In the genomic region with DNA sequence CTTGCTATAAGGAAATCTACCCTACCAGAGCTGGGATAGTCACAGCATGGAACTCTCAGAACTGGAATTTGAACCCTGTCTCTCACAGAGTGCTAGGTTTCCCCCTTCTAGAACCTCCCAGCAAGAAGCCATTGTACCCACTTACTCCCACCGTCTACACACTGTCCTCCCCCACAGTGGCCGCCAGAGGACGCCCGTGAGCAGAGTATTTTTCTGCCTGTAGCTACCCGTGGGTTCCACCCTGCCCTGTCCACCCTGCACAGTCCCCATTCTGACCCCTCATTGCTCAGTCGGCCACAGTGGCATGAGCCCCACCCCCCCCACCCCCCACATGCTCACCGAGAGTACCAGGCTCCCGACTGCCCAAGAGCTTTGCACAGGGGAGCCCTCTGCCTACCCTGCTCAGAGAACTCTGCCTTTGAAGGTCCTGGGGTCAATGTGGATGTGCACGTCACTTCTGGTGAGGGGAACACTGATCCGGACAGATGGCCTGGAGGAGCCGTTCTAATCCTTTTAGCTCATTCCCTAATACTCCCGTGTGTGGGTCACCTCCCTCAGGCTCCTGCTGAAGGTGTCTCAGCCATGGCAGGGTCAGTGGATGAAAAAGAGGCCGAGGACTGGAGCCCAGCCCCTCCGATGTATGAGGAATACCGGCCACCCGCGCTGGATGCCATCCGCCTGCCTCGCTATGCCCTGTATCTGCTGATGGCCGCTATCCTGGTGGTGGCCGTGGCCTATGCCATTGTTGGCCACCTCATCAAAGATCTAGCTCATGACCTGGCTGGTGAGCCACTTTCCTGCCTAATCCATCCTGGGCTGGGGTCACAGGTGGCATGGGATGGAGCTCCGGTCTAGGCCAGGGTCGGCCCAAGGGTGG, we compare ENCODE assay signal across 8 mouse cellular contexts. TPM values are rescaled to one million over a fixed set of nuclear protein-coding genes. Genes with fewer than 3 reads are reported as not detected.
DNase-seq lines count a peak whose midpoint lies in the region; ATAC-seq lines count a peak whose summit lies in the region.

No protein-coding gene starts in this region.

- WGBS in embryonic facial prominence, embryonic 11.5 days, result 62% methylated on average over 23 of the region's 23 CpGs
- whole genome bisulfite sequencing in heart, embryonic 11.5 days (ENCODE audit: insufficient replicate concordance), result 58% methylated on average over 23 of the region's 23 CpGs
- 62% methylated on average over 23 of the region's 23 CpGs for WGBS in kidney, embryonic 14.5 days
- 55% methylated on average over 23 of the region's 23 CpGs for WGBS in liver, embryonic 16.5 days (ENCODE audit: insufficient replicate concordance)
- 61% methylated on average over 23 of the region's 23 CpGs for WGBS in neural tube, embryonic 12.5 days

- peak; percentile 66 for DNase-seq in CD4-positive helper T cell, adult 2 months (ENCODE audit: low read depth, low spot score)
- peak; percentile 59 for DNase-seq in embryonic facial prominence, embryonic 11.5 days (ENCODE audit: low spot score)
- DNase-seq in thymus, postnatal 10 days (ENCODE audit: low spot score in 2 of 2), result peak; percentile 48 to 75

- H3K9me3 ChIP-seq in embryonic facial prominence, embryonic 11.5 days (replicated peaks; ENCODE audit: control insufficient read depth, low read length), result no peaks in the 10 kb centered on the region
- no peaks in the 10 kb centered on the region for H3K9me3 ChIP-seq in heart, embryonic 11.5 days (replicated peaks; ENCODE audit: control insufficient read depth, low read length)
- H3K9me3 ChIP-seq in kidney, embryonic 14.5 days (ENCODE audit: control insufficient read depth, low read length), result no peaks in the 10 kb centered on the region
- H3K9me3 ChIP-seq in liver, embryonic 16.5 days (replicated peaks; ENCODE audit: control insufficient read depth, low read length), result no peaks in the 10 kb centered on the region
- H3K9me3 ChIP-seq in neural tube, embryonic 12.5 days, result no peaks in the 10 kb centered on the region

- peak; percentile 63 for ATAC-seq in activated CD4-positive, CD25-positive, alpha-beta regulatory T cell, adult 4 months
- ATAC-seq in embryonic facial prominence, embryonic 11.5 days (replicated peaks; ENCODE audit: insufficient number of reproducible peaks, low FRiP score, low TSS enrichment, low read depth), result peak; percentile 20
- ATAC-seq in heart, embryonic 11.5 days (replicated peaks; ENCODE audit: insufficient number of reproducible peaks, low FRiP score, low TSS enrichment), result 0 out of 2 replicates have a peak, but pooled peaks have one; percentile 31
- peak; percentile 43; the same call in 1 of the 2 replicates for ATAC-seq in kidney, embryonic 14.5 days (ENCODE audit: low FRiP score, low TSS enrichment)
- ATAC-seq in liver, embryonic 16.5 days (ENCODE audit: low read depth), result peak; percentile 44
- ATAC-seq in neural tube, embryonic 12.5 days (ENCODE audit: low FRiP score, low read depth), result peak; percentile 59

- H3K4me3 ChIP-seq in embryonic facial prominence, embryonic 11.5 days (ENCODE audit: low read depth, low read length), result no peak overlapping the region
- H3K4me3 ChIP-seq in heart, embryonic 11.5 days (ENCODE audit: low read depth, low read length), result no peak overlapping the region
- H3K4me3 ChIP-seq in kidney, embryonic 14.5 days (ENCODE audit: low read length), result no peak overlapping the region
- no peak overlapping the region for H3K4me3 ChIP-seq in liver, embryonic 16.5 days (ENCODE audit: low read depth, low read length)
- no peak overlapping the region for H3K4me3 ChIP-seq in neural tube, embryonic 12.5 days

- H3K36me3 ChIP-seq in embryonic facial prominence, embryonic 11.5 days (replicated peaks; ENCODE audit: control insufficient read depth, insufficient read depth, low read depth, low read length), result peaks cover 7% of the 10 kb centered on the region
- H3K36me3 ChIP-seq in heart, embryonic 11.5 days (ENCODE audit: control insufficient read depth, insufficient read depth, low read length), result peaks cover 23% of the 10 kb centered on the region
- H3K36me3 ChIP-seq in kidney, embryonic 14.5 days (ENCODE audit: control insufficient read depth, insufficient read depth, low read length), result peaks cover 32% of the 10 kb centered on the region
- peaks cover 26% of the 10 kb centered on the region for H3K36me3 ChIP-seq in liver, embryonic 16.5 days (ENCODE audit: control insufficient read depth, insufficient read depth)
- peaks cover 30% of the 10 kb centered on the region for H3K36me3 ChIP-seq in neural tube, embryonic 12.5 days

- no peaks in the 10 kb centered on the region; the same call in 1 of the 2 replicates for H3K4me1 ChIP-seq in embryonic facial prominence, embryonic 11.5 days (ENCODE audit: control insufficient read depth, insufficient read depth, low read length)
- peaks cover 31% of the 10 kb centered on the region for H3K4me1 ChIP-seq in heart, embryonic 11.5 days (ENCODE audit: control insufficient read depth, insufficient read depth, low read length)
- peaks cover 26% of the 10 kb centered on the region for H3K4me1 ChIP-seq in kidney, embryonic 14.5 days (ENCODE audit: control insufficient read depth, insufficient read depth, low read length)
- H3K4me1 ChIP-seq in liver, embryonic 16.5 days (ENCODE audit: control insufficient read depth, low read depth, low read length), result peaks cover 40% of the 10 kb centered on the region
- H3K4me1 ChIP-seq in neural tube, embryonic 12.5 days, result peaks cover 34% of the 10 kb centered on the region

- no peaks in the 10 kb centered on the region for H3K27me3 ChIP-seq in embryonic facial prominence, embryonic 11.5 days (ENCODE audit: control insufficient read depth, insufficient read depth, low read length)
- no peaks in the 10 kb centered on the region for H3K27me3 ChIP-seq in heart, embryonic 11.5 days (ENCODE audit: control insufficient read depth, insufficient read depth, low read length)
- no peaks in the 10 kb centered on the region for H3K27me3 ChIP-seq in kidney, embryonic 14.5 days (ENCODE audit: control insufficient read depth, insufficient read depth, low read length)
- no peaks in the 10 kb centered on the region for H3K27me3 ChIP-seq in liver, embryonic 16.5 days (ENCODE audit: control insufficient read depth, insufficient read depth, low read depth, low read length)
- no peaks in the 10 kb centered on the region for H3K27me3 ChIP-seq in neural tube, embryonic 12.5 days (replicated peaks)

- no peak overlapping the region for H3K4me2 ChIP-seq in embryonic facial prominence, embryonic 11.5 days (ENCODE audit: low read depth, low read length)
- no peak overlapping the region for H3K4me2 ChIP-seq in heart, embryonic 11.5 days
- H3K4me2 ChIP-seq in kidney, embryonic 14.5 days (replicated peaks; ENCODE audit: low read depth, low read length), result no peak overlapping the region
- no peak overlapping the region for H3K4me2 ChIP-seq in liver, embryonic 16.5 days (ENCODE audit: low read depth, low read length)
- no peak overlapping the region for H3K4me2 ChIP-seq in neural tube, embryonic 12.5 days (replicated peaks)

- H3K27ac ChIP-seq in embryonic facial prominence, embryonic 11.5 days (replicated peaks; ENCODE audit: low read depth, low read length), result no peak overlapping the region
- no peak overlapping the region for H3K27ac ChIP-seq in heart, embryonic 11.5 days (ENCODE audit: low read depth, low read length)
- no peak overlapping the region for H3K27ac ChIP-seq in kidney, embryonic 14.5 days (ENCODE audit: low read depth, low read length)
- no peak overlapping the region for H3K27ac ChIP-seq in liver, embryonic 16.5 days (ENCODE audit: low read length)
- 0 out of 2 replicates have a peak overlapping the region, but pooled peaks have one; percentile 37 for H3K27ac ChIP-seq in neural tube, embryonic 12.5 days

- H3K9ac ChIP-seq in embryonic facial prominence, embryonic 11.5 days (replicated peaks; ENCODE audit: low read length), result no peak overlapping the region
- peak overlapping the region; percentile 52 for H3K9ac ChIP-seq in heart, embryonic 11.5 days (ENCODE audit: low read depth, low read length)
- no peak overlapping the region for H3K9ac ChIP-seq in kidney, embryonic 14.5 days (ENCODE audit: low read depth, low read length)
- H3K9ac ChIP-seq in liver, embryonic 16.5 days (ENCODE audit: low read depth, low read length), result no peak overlapping the region
- no peak overlapping the region for H3K9ac ChIP-seq in neural tube, embryonic 12.5 days

RNA-seq across cellular contexts. Expression of gene Gm48552, which starts 1.2 kb away (rescaled TPM):
- 1 to 10 TPM in 1 of 2 experiments, not detected in 1; 1.4 TPM for polyA plus RNA-seq in activated CD4-positive, CD25-positive, alpha-beta regulatory T cell, adult 4 months (2017; shearing (Covaris generic))
- polyA plus RNA-seq in embryonic facial prominence, embryonic 11.5 days (2014; fragmentation: Nextera tagmentation; extraction: Ambion mirVana), result 0.63 TPM in 1 of 2 replicates, not detected in the other
- polyA plus RNA-seq in heart, embryonic 11.5 days (2014; fragmentation: Nextera tagmentation; extraction: Ambion mirVana), result 0.55 and 1.2 TPM in 2 replicates
- polyA plus RNA-seq in kidney, embryonic 14.5 days (2014; fragmentation: Nextera tagmentation; extraction: Ambion mirVana), result 0.61 and 1.5 TPM in 2 replicates
- polyA plus RNA-seq in liver, embryonic 16.5 days (2015; fragmentation: Nextera tagmentation; extraction: Ambion mirVana), result 0.44 and 0.48 TPM in 2 replicates
- 2.3 and 2.5 TPM in 2 replicates for polyA plus RNA-seq in neural tube, embryonic 12.5 days (2016; fragmentation: Nextera tagmentation; extraction: Ambion mirVana)

RNA-seq across cellular contexts. Expression of gene Smim24, which starts 2.8 kb away (rescaled TPM):
- polyA plus RNA-seq in activated CD4-positive, CD25-positive, alpha-beta regulatory T cell, adult 4 months (2017; shearing (Covaris generic)), result 10 to 100 TPM in 1 of 2 experiments, 1 to 10 TPM in 1; 7.3 to 13.3 TPM
- 3.4 and 4.1 TPM in 2 replicates for polyA plus RNA-seq in embryonic facial prominence, embryonic 11.5 days (2014; fragmentation: Nextera tagmentation; extraction: Ambion mirVana)
- 4.2 and 5.8 TPM in 2 replicates for polyA plus RNA-seq in heart, embryonic 11.5 days (2014; fragmentation: Nextera tagmentation; extraction: Ambion mirVana)
- 14.9 and 16.4 TPM in 2 replicates for polyA plus RNA-seq in kidney, embryonic 14.5 days (2014; fragmentation: Nextera tagmentation; extraction: Ambion mirVana)
- polyA plus RNA-seq in liver, embryonic 16.5 days (2015; fragmentation: Nextera tagmentation; extraction: Ambion mirVana), result 1.7 and 4.1 TPM in 2 replicates
- polyA plus RNA-seq in neural tube, embryonic 12.5 days (2016; fragmentation: Nextera tagmentation; extraction: Ambion mirVana), result 2.1 and 2.7 TPM in 2 replicates

RNA-seq across cellular contexts. Expression of gene Gm48551, which starts 5.8 kb away (rescaled TPM):
- polyA plus RNA-seq in activated CD4-positive, CD25-positive, alpha-beta regulatory T cell, adult 4 months (2017; shearing (Covaris generic)), result 1 to 10 TPM; 1.1 to 1.2 TPM
- 2.5 and 4.1 TPM in 2 replicates for polyA plus RNA-seq in embryonic facial prominence, embryonic 11.5 days (2014; fragmentation: Nextera tagmentation; extraction: Ambion mirVana)
- polyA plus RNA-seq in heart, embryonic 11.5 days (2014; fragmentation: Nextera tagmentation; extraction: Ambion mirVana), result 1.4 and 2.9 TPM in 2 replicates
- polyA plus RNA-seq in kidney, embryonic 14.5 days (2014; fragmentation: Nextera tagmentation; extraction: Ambion mirVana), result 3.5 and 3.8 TPM in 2 replicates
- polyA plus RNA-seq in liver, embryonic 16.5 days (2015; fragmentation: Nextera tagmentation; extraction: Ambion mirVana), result 0.54 and 0.55 TPM in 2 replicates
- 5.0 and 5.3 TPM in 2 replicates for polyA plus RNA-seq in neural tube, embryonic 12.5 days (2016; fragmentation: Nextera tagmentation; extraction: Ambion mirVana)

RNA-seq across cellular contexts. Expression of gene Dohh, which starts 5.8 kb away (rescaled TPM):
- polyA plus RNA-seq in activated CD4-positive, CD25-positive, alpha-beta regulatory T cell, adult 4 months (2017; shearing (Covaris generic)), result 10 to 100 TPM; 12.7 to 13.7 TPM
- 45.0 and 52.5 TPM in 2 replicates for polyA plus RNA-seq in embryonic facial prominence, embryonic 11.5 days (2014; fragmentation: Nextera tagmentation; extraction: Ambion mirVana)
- 47.5 and 61.4 TPM in 2 replicates for polyA plus RNA-seq in heart, embryonic 11.5 days (2014; fragmentation: Nextera tagmentation; extraction: Ambion mirVana)
- polyA plus RNA-seq in kidney, embryonic 14.5 days (2014; fragmentation: Nextera tagmentation; extraction: Ambion mirVana), result 59.2 and 73.9 TPM in 2 replicates
- polyA plus RNA-seq in liver, embryonic 16.5 days (2015; fragmentation: Nextera tagmentation; extraction: Ambion mirVana), result 46.3 and 48.3 TPM in 2 replicates
- 75.6 and 77.9 TPM in 2 replicates for polyA plus RNA-seq in neural tube, embryonic 12.5 days (2016; fragmentation: Nextera tagmentation; extraction: Ambion mirVana)

RNA-seq across cellular contexts. Expression of gene Fzr1, which starts 11.7 kb away (rescaled TPM):
- polyA plus RNA-seq in activated CD4-positive, CD25-positive, alpha-beta regulatory T cell, adult 4 months (2017; shearing (Covaris generic)), result 10 to 100 TPM; 19.3 to 20.1 TPM
- 92.1 and 95.0 TPM in 2 replicates for polyA plus RNA-seq in embryonic facial prominence, embryonic 11.5 days (2014; fragmentation: Nextera tagmentation; extraction: Ambion mirVana)
- 66.1 and 70.0 TPM in 2 replicates for polyA plus RNA-seq in heart, embryonic 11.5 days (2014; fragmentation: Nextera tagmentation; extraction: Ambion mirVana)
- polyA plus RNA-seq in kidney, embryonic 14.5 days (2014; fragmentation: Nextera tagmentation; extraction: Ambion mirVana), result 101 and 108 TPM in 2 replicates
- polyA plus RNA-seq in liver, embryonic 16.5 days (2015; fragmentation: Nextera tagmentation; extraction: Ambion mirVana), result 128 and 138 TPM in 2 replicates
- polyA plus RNA-seq in neural tube, embryonic 12.5 days (2016; fragmentation: Nextera tagmentation; extraction: Ambion mirVana), result 136 and 138 TPM in 2 replicates
